Comparison of ENCODE assay signal across 9 mouse cellular contexts in the genomic region with DNA sequence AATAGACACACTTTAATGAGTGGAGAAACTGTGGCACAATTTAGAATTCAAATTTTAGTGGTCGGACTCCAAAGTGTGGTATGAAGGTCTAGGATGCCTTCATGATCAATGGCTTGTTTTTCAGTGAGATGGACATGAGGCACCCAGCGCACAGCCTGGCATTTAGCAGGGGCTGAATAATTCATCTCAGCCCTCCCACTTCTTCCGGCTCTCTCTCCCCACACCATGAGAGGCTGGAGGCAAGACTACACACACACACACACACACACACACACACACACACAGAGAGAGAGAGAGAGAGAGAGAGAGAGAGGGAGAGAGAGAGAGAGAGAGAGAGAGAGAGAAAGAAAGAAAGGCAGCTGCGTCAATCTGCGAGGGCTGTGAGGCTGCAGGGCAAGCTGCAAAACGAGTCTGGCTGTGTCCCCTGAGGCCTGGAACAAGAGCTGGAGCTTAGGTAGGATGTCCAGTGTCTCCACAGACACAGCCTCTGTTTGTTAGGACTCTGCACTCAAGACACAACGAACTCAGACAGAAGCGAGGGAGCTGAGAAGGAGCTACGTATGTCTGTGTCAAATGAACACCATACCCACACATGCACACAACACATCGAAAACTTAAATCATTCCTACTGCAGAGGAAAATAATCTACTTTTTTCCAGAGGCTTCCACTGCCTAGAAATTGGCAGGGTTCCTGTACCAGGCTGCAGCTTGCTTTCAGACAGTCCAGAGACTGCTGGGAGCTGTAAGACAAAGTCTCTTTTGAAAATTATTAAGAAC.
A peak's percentile ranks its signal among the peaks of the same experiment; 100 is the strongest.
DNase-seq lines count a peak whose midpoint lies in the region; ATAC-seq and TF ChIP-seq lines count a peak whose summit lies in the region.
"Had no signal": no experiment of that assay in that cellular context is flagged by ENCODE, and none has a peak within 500 bp of the region (broad histone marks: within the 10 kb centered on the region; RNA-seq: fewer than 3 reads in every experiment).

No protein-coding gene starts in this region.

- no peak overlapping the region for H3K4me3 ChIP-seq in heart, embryonic 14.5 days (ENCODE audit: control insufficient read depth in 1 of 2, insufficient read depth in 1 of 2, low read depth in 1 of 2, low read length in 2 of 2)
- no peak overlapping the region for H3K4me3 ChIP-seq in heart, adult 2 months
- no peak overlapping the region for H3K4me3 ChIP-seq in forebrain, embryonic 16.5 days (replicated peaks; ENCODE audit: low read length)
- H3K4me3 ChIP-seq in midbrain, embryonic 10.5 days = no peak overlapping the region

- no peak for TF ChIP-seq POLR2A in heart, adult 2 months (IDR thresholded peaks at IDR 0.05; ENCODE audit: insufficient read depth, low read depth, low read length)

- H3K27ac ChIP-seq in heart, embryonic 14.5 days (replicated peaks in 1 of 2; ENCODE audit: control insufficient read depth in 1 of 2, insufficient read depth in 1 of 2, low read depth in 2 of 2, low read length in 2 of 2) = peak overlapping the region; percentile 12 to 42; a peak in 3 of 4 replicates
- no peak overlapping the region for H3K27ac ChIP-seq in heart, adult 2 months
- peak overlapping the region; percentile 58 for H3K27ac ChIP-seq in forebrain, embryonic 16.5 days (ENCODE audit: low read length)
- peak overlapping the region; percentile 59 for H3K27ac ChIP-seq in midbrain, embryonic 10.5 days (replicated peaks)

- TF ChIP-seq EP300 in heart, adult 2 months (IDR thresholded peaks at IDR 0.05; ENCODE audit: insufficient read depth, low read depth, low read length) = no peak

- H3K79me2 ChIP-seq in heart, adult 2 months (replicated peaks; ENCODE audit: control insufficient read depth, insufficient read depth, low read length) = no peaks in the 10 kb centered on the region

- no peak overlapping the region for H3K4me2 ChIP-seq in heart, embryonic 14.5 days (ENCODE audit: low read length)
- no peak overlapping the region for H3K4me2 ChIP-seq in forebrain, embryonic 16.5 days (ENCODE audit: low read length)

- no peaks in the 10 kb centered on the region for H3K27me3 ChIP-seq in heart, embryonic 14.5 days (ENCODE audit: control insufficient read depth, insufficient read depth, low read length)
- no peaks in the 10 kb centered on the region for H3K27me3 ChIP-seq in heart, adult 2 months (ENCODE audit: control insufficient read depth, insufficient read depth, low read length)
- no peaks in the 10 kb centered on the region for H3K27me3 ChIP-seq in forebrain, embryonic 16.5 days (replicated peaks; ENCODE audit: control insufficient read depth, insufficient read depth, low read length)
- H3K27me3 ChIP-seq in midbrain, embryonic 10.5 days (ENCODE audit: low read depth, poor library complexity, severe bottlenecking) = no peaks in the 10 kb centered on the region

- peaks cover 0 to 4% of the 10 kb centered on the region in 2 experiments; a peak in 2 of 4 replicates for H3K4me1 ChIP-seq in heart, embryonic 14.5 days (ENCODE audit: control insufficient read depth in 2 of 2, insufficient read depth in 2 of 2, low read length in 2 of 2)
- H3K4me1 ChIP-seq in heart, adult 2 months (ENCODE audit: control insufficient read depth, insufficient read depth, low read length) = no peaks in the 10 kb centered on the region; the same call in 1 of the 2 replicates
- peaks cover 32% of the 10 kb centered on the region for H3K4me1 ChIP-seq in forebrain, embryonic 16.5 days (replicated peaks; ENCODE audit: control insufficient read depth, insufficient read depth, low read length)
- peaks cover 22% of the 10 kb centered on the region for H3K4me1 ChIP-seq in midbrain, embryonic 10.5 days

- H3K36me3 ChIP-seq in heart, embryonic 14.5 days (ENCODE audit: control insufficient read depth, insufficient read depth, low read length) = no peaks in the 10 kb centered on the region
- peaks cover 3% of the 10 kb centered on the region for H3K36me3 ChIP-seq in heart, adult 2 months (ENCODE audit: control insufficient read depth, insufficient read depth, low read length)
- H3K36me3 ChIP-seq in forebrain, embryonic 16.5 days (ENCODE audit: control insufficient read depth, insufficient read depth) = no peaks in the 10 kb centered on the region
- H3K36me3 ChIP-seq in midbrain, embryonic 10.5 days = peaks cover 23% of the 10 kb centered on the region

- ATAC-seq in heart, embryonic 14.5 days (ENCODE audit: insufficient number of reproducible peaks, insufficient read depth, low FRiP score, low read depth) = no peak
- ATAC-seq in forebrain, embryonic 16.5 days = peak; percentile 73
- no peak for ATAC-seq in erythroid progenitor cell, adult 5-6 weeks (replicated peaks; ENCODE audit: low FRiP score, poor library complexity, severe bottlenecking)
- ATAC-seq in megakaryocyte progenitor cell, adult 5-6 weeks (replicated peaks; ENCODE audit: poor library complexity) = no peak

- 71% methylated on average over 10 of the region's 10 CpGs for WGBS in heart, embryonic 14.5 days
- WGBS in heart, adult 2 months = 74% methylated on average over 10 of the region's 10 CpGs
- 18% methylated on average over 10 of the region's 10 CpGs for WGBS in forebrain, embryonic 16.5 days
- 62% methylated on average over 10 of the region's 10 CpGs for WGBS in midbrain, embryonic 10.5 days

- TF ChIP-seq CTCF in heart, adult 2 months (IDR thresholded peaks at IDR 0.05) = no peak

- intact Hi-C loops in heart, adult 2 months (cut with DNase I) = no loop called here
- intact Hi-C loops in heart, postnatal 10 days (cut with DNase I) = no loop called here

- H3K9ac ChIP-seq in heart, embryonic 14.5 days (ENCODE audit: low read length) = no peak overlapping the region
- no peak overlapping the region for H3K9ac ChIP-seq in heart, adult 2 months (ENCODE audit: low read depth, low read length)
- 0 out of 2 replicates have a peak overlapping the region, but pooled peaks have one; percentile 2 for H3K9ac ChIP-seq in forebrain, embryonic 16.5 days (replicated peaks; ENCODE audit: low read depth, low read length)

- DNase-seq in heart, adult 2 months = no peak
- DNase-seq in brain, adult 2 months (ENCODE audit: low read depth, low spot score) = peak; percentile 66
- no peak for DNase-seq in midbrain, embryonic 10.5 days (ENCODE audit: low spot score)
- no peak for DNase-seq in heart, postnatal 10 days
- DNase-seq: cerebellum, postnatal 36 days had no signal

- no peaks in the 10 kb centered on the region for H3K9me3 ChIP-seq in heart, embryonic 14.5 days (ENCODE audit: control insufficient read depth, low read length)
- H3K9me3 ChIP-seq in forebrain, embryonic 16.5 days (ENCODE audit: control insufficient read depth, low read length) = no peaks in the 10 kb centered on the region
- H3K9me3 ChIP-seq in midbrain, embryonic 10.5 days (replicated peaks) = no peaks in the 10 kb centered on the region
